Mouse (Mus musculus) megakaryocyte, adult 5-6 weeks (primary cell): Measurements from ENCODE around the gene Id1. TPM values are rescaled to one million over a fixed set of nuclear protein-coding genes. Genes with fewer than 3 reads are reported as not detected.
A peak's percentile ranks its signal among the peaks of the same experiment; 100 is the strongest.

ENCODE experiments used
- ATAC-seq: 2 replicates; pipeline ENCODE4 v1.8.0; 2016; ENCODE audit warnings: mild to moderate bottlenecking, inconsistent platforms; ENCODE audit not compliant: poor library complexity, severe bottlenecking
- total RNA-seq, 2 experiments: library from RNA; stranded (forward) in 1 of 2; stranded (reverse) in 1 of 2; fragments of 153-499, 151-499 nt in 1 of 2; fragments of 221-1000, 200-1000 nt in 1 of 2; gene quantifications; 2 replicates each; pipeline versions ENCODE4 v1.2.3 to v1.2.4; 2015 to 2017

Id1 gene
- total RNA-seq (2015) (28.4 and 48.3 TPM in 2 replicates), total RNA-seq (2017) (35.0 and 40.1 TPM in 2 replicates)

DNA sequence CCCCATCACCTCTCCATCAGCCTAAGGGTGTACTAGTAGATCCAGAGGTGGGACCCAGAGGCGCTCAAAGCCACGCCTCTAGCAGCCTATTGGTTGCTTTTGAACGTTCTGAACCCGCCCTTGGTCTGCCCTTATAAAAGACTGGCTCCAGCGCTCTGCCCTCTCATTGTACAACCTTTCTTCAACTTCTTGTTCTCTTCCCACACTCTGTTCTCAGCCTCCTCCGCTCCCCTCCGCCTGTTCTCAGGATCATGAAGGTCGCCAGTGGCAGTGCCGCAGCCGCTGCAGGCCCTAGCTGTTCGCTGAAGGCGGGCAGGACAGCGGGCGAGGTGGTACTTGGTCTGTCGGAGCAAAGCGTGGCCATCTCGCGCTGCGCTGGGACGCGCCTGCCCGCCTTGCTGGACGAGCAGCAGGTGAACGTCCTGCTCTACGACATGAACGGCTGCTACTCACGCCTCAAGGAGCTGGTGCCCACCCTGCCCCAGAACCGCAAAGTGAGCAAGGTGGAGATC is at the start of gene Id1:
TSS of gene Id1 (plus strand) at position 162 of the 512 bp plus-strand sequence.
- ATAC-seq, result peak; percentile 75

DNA sequence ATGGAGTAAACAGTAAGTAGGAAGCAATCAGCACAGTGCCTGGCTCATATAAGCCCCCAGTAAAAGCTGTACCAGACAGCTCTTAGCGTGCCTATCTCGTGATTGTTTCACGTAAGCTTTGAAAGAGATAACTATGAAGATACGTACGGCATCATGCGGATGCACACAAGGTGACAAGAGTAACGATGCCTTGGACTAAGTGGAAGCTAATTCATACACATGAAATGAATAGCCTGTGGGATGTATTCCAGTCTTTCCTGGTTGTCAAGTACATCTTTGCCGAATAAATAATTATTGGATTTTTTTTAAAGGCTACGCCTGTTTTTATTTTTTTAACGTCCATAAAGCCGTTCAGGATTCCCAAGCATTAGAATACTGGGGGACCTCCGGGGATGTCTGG is 49.7 kb upstream of the Id1 start:
- no peak for ATAC-seq

DNA sequence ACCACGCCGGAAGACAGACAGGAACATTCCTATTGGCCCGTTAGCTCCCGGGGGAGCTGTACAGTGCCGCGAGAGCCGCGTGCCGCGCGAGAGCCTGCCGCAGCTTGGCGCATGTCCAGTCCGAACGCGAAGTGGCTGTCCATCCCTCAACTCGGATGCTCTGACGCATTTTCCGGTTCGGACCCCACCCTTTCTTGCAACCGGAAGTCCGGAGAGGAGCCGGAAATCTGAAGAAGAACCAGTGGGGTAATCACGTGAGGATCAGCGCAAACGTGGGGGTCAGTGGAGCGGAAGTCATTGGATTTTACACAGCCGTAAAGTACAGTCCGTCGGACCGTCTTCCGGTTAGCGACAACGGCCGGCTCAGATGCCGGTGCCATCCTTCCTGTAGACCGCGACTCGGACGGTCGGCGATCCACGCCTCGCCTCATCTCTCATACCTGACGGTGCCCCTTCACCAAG is 49.2 kb upstream of the Id1 start, which contains the start of gene Mcts2:
TSS of gene Mcts2 (plus strand) at position 230 of the 462 bp plus-strand sequence.
- no peak for ATAC-seq

DNA sequence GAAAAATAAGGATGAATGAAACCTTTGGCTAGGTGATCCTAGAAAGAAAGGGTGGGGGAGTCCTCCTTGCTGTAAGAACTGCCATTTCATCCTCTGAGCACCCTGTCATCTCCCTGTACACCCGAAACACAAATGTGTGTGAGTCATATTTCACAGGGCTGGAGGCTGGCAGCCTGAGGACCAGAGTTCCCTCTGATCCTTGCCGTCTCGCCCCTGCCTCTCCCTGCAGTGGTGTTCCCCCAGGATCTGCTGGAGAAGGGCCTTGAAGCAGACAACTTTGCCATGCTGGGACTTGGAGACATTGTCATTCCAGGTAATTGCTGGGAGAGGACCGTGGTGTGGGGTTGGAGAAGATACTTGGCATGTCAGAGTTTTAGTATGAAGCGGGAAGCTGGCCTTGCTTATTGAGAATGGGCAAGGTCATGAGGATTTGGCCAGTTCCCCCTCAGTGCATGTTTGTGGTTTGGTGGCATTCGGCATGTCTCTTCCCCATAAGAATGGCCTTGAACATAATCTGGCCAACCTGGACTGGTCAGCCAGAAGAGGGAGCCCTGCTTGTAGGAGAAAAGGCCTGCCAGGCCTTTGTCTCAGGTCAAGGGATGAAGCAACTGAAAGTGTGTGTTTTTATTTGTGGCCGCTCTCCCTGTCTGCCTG is 44.4 kb upstream of the Id1 start:
- ATAC-seq, result peak; percentile 41

DNA sequence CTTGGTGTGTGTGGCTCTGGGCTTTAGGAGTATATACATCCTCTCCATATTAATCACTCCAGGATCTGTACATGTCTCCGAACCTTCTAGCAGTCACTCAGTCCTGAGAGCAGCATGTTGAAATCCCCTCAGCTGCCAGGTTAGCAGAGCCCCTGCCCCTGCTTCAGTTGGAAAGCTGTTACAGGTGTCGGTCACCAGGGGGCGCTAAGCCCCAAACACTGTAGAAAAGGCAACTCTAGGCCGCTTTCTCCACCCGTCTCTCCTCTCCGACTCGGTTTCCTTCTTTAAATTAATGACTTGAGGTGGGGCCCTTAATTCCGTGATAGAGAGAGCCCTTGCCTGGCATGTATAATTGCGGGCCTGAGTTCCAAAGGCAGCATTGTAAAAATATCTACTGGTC is 42.8 kb upstream of the Id1 start:
- ATAC-seq, result peak; percentile 73

DNA sequence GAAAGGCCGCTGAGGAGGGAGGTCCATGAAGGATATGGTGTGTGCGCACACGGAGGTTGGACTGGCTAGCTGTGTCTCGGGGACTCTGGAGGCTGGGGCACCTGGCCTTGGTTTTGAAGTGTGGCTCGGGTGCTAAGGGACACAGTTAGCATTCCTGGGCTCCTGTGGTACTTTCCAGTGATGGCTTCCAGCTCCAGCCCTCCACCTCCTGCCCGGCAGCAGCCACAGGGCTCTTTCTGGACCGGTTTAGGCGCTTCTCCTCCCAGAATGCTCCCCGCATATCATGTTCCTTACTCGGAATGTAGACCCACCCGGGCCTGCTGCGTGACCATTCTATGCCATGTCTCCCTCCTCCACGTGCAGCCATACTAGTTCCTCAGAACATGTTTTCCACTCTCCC is 42.3 kb upstream of the Id1 start:
- ATAC-seq, result no peak

DNA sequence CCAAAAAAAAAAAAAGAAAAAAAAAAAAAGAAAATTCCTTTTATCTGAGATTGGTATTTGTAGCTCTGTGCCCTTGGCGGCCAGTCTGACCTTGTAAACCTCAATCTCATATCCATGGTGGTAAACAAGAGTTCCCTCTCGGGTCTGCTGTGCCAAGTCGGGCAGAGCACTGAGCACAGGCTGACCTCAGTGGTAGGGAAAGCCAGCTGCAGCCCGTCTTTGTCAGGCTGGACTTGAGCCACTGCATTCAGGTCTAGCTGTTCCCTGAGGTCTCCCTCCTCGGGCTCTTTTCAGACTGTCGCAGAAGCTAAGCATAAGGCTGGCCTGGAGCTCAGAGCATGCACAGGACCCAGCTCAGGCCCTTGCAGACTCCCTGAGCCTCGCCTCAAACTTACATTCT is 41.3 kb upstream of the Id1 start:
- no peak for ATAC-seq

DNA sequence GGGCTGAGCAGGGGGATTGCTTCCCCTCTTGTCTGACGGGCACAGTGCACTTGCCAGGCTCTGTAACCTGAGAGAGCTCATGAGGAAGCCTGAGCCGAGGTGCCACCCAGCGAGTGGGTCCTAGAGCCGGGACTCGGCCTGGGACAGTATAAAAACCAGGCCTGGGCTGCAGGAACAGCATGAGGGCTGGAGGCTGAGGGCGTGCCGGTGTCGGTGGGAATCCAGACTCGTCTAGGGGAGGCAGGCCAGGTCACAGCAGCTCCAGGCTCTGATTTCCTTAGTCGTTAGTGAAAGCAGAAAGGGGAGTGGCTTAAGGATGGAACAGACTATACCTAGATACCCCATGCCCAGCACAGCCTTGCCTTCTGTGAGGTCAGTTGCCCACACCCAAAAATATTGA is 40.0 kb upstream of the Id1 start:
- ATAC-seq, result no peak

DNA sequence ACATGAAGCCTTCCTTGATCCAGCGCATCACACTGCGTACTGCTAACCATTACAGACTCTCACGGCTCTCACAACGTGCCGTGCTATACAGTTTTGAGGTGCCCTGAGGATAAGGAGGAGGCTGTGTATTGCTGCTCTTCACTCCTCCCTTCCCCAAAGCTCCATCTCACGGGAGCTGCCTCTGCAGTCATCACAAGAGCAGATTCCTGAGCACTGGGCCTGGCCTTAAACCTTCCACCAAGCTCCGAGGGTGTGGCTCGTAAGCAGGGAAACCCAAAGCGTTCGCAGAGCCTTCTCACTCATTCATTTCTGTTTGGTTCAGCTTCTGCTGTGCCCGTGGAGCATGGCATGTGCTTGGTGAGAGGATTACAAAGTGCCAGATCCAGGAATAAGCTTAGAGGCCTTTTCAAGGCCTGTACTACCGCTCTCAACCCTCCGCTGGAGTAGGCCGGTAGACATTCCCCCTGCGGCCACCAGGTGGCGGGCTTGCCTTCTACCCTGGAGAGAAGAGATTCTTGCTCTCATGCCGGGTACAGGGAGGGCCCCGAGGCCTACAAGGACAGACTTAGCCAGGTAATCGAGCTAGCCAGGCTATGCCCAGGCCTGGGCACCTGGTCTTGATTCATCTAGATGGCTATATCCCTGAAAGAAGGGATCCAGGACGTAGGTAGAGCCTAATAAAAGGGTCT is 39.4 kb upstream of the Id1 start:
- ATAC-seq, result peak; percentile 93

DNA sequence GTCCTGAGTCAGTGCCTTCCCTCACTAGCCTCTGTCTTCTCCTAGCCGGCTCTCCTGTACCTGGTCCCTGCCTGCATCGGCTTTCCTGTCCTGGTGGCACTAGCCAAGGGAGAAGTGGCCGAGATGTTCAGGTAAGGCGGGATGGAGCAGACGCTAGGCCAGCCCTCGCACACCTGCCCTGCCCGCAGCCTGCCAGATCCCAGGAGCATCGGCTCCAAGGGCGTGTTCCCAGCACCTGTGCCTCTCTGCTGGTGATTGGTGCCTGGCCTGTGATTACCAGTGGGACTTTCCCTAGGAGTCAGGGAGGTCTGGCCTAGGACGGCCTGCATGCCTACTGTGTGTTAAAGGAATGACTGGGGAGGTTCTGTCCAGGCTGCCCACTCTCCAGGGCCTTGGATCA is 35.9 kb upstream of the Id1 start:
- no peak for ATAC-seq

DNA sequence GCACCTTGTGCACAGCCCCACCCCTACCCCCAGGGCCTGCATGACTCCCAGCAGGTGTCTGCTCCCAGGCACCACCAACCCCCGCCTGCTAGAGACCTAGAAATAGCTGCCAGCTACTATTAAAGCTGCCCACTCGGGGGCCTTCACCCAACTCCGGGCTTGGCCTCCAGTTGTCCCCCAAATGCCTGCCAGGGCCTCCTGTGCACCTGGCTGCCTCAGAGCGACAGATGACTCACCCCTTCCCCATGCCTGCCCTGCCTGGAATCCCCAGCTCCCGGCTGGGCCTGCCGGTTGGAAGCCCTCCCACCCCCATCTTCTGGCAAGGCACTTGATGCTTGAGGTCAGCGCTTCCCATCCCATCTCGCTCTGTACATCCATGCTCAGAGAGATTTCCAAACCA is 35.3 kb upstream of the Id1 start:
- no peak for ATAC-seq

DNA sequence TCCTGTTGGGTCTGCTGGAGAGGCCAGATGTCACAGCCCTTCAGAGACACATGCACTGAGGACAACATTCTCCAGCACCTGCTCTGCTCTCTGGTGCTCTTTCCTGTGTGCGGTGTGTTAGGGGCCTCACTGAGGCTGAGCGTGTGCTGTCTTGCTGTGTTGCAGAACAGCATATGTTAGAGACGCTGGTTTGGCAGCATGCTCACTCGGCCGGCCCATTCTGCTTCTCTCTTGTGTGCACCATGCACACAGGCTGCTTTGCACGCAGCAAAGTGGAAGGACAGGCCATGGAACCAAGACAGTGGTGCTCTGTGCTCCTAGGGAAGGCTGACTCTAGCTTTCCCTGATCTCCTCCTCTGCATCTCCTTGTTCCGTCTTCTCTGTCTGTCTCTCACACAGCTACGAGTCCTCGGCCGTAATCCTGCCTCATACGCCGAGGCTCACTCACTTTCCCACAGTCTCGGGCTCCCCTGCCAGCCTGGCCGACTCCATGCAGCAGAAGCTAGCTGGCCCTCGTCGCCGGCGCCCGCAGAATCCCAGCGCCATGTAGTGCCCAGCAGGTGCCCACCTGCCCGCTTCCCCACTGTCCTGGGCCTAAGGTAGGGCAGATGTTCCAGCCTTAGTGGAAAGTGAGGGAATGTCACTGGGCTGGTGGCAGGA is 32.3 kb upstream of the Id1 start:
- ATAC-seq, result no peak

DNA sequence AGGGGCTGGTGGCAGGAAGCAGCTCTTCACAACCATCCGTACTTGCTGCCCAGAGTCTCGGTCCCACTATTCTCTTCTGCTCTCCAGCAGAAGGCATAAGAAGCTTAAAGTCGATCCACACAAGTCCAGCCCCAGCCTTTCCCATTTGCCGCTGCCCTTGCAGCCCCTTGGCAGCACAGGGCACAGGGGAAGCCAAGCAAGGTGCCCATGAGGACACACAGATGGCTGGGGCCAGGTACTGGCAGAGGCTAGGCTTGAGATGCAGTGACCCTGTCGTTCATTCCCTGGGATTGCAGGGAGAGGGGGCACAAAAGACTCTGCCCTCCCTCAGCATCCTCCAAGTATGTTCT is 31.8 kb upstream of the Id1 start:
- no peak for ATAC-seq

DNA sequence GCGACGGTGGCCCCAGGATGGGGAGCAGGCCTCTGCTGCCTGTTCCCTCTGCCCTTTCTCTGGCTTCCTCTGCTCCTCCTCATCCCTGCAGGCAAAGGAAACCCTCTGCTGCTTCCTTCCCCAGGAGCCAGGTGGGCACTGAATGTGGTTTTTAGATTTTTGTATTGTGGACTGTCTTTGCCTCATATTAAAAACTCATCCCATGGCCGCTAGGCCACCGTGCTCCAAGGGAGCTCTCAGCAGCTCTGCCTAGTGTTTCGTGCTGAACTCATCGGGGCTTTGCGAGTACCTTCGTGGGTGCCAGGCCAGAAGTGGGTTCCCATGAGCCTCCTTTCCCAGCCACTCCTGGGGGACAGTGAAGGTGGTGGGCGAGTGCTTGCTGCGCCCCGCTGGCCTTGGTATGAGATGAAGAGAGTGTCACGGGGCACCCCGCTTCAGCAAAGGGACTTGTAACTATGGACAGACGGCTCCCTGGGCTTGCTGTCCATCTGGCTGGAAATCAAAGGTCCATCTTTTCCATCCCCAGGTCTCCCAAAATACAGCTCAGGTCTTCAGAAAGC is 31.2 kb upstream of the Id1 start:
- ATAC-seq, result no peak

DNA sequence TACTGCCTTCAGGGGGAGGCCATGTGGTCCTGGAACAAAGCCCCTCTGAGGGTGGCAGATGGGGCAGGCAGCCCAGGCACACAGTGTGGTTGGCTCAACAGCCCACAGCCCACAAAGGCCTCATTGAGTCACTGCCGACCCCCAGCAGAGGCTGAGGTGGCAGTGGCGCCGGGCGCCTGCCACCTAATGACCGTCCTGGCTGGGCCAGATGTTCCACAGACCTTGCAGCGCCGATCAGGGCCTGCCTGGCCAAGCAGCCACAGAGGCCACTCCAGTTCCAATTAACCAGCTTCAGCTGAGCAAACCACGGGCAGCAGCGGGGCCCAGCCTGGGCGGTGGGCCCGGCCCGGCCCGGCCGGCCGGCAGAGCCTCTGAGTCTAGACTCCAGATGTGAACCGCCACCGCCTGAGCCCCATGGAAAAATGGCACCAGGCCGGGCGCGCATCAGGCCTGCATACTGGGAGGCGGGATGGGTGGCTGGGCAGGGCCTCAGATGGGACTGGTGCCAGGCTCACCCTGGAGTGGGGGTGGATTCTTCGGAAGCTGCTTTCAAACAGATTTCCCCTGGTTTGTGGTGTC is 30.0 kb upstream of the Id1 start:
- no peak for ATAC-seq

DNA sequence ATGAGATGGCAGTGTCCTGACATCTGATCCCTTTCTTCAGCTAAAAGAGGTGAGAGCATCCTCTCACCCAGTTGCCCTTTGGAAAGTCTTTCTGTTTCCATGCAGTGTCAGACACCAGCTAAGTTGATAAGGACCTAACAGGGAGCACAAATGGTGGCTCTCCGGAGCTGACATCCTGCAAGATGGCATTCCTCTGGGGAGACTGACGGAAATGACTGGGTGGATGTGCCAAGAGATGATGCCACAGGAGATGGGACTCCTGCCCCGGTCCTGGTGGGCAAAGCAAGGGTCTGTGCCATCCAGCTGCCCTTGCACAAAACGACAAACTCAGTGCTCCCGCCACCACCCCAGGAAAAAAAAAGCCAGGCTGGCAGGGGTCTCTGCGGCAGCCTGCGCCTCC is 28.9 kb upstream of the Id1 start:
- no peak for ATAC-seq

DNA sequence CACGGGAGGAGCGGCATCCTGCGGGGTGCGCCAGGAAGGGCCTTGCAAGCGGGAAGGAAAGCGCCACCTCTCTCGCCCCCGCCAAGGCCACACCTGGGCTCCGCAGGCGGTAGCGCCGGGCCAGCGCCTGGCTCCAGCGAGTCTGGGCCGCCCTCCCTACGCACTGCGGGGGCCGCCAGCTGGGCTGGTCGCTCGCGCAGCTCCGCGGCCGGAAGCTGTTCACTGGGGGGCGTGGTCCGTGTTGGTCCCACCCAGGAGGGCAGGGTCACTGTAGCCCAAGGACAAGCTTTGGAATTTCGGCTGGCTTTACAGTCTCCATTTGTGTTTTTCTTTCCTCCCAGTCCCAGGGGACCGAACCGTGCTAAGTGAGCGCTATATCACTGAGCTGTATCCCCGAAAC is 28.4 kb upstream of the Id1 start:
- no peak for ATAC-seq

DNA sequence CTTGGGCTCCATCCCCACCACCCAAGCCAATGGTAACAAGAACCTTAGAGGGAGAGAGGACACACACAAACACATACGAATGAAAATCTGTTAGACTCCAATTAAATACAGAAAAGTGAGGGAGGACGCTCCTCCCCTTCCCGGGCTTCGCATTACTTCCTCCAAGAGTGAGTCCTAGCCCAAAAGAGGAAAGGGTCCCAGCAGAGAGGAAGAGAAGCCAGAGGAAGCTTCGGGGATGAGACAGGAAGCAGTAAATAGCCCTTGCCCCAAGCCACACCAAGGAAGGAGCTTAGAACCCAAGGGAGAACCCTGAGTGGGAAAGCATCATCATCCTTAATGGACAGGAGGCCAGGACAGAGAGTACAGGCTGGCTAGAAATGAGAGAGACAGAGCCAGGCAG is 27.0 kb upstream of the Id1 start:
- ATAC-seq, result peak; percentile 74

DNA sequence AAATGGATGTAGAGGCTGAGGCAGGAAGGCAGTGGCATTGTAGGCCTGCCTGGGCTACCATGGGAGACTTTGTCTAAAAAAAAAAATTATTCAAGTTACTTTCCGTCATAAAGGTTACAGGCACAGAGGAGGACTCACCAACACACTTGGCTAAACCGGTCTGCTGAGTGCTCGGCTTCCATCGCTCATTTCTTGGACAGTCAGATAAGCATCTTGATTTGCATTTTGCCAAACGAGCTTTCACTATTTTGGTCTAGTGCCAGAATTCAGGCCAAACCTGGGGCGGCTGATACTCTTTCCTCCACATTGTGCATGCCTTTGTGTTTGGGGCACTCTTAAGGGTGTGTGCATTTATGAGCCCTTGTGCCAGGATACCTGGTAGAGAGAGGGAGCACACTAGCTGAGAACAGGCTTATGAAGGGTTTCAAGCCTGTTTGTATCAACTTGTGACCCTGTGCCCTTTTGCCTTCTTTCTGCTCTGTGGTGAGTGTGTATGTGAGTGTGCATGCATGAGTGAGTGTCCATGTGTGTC is 19.7 kb upstream of the Id1 start:
- ATAC-seq, result no peak

DNA sequence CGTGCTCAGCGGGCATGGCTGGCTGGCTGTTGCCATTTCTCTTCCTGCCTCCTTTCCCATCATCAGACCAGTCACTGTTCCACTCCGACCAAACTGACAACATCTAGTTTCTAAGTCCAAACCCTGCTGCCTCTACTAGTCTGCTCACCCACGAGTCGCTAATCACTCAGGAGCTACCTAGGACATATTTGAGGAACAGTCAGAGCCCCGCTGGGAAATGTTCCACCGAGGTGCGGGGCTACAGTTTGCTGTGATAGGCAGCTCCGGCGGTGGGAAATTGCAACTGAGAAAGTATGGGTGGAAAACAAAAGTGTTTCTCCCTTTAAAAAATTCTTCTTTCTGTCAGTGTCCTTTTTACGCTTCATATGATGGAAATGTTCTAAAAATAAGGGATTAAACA is 18.4 kb upstream of the Id1 start:
- no peak for ATAC-seq

DNA sequence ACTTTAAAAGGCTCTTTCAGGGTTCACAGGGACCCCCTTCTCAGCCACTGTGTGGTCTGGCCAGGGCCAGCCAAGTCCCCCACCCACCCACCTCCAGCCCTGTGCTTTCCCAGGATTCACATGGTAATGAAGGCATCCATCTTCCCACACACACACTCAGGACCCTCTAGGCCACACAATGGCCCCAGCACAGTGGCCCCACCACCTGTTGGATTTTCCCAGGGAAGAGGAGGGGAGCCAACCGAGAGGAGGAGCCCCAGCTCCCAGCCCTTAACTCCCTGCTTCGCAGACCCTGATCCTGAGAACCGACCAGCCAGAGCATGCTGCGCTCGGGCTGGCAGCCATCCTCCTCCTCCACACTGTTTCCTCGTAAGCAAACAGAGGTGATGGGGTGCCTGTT is 18.0 kb upstream of the Id1 start:
- ATAC-seq, result no peak
